In the genomic region with DNA sequence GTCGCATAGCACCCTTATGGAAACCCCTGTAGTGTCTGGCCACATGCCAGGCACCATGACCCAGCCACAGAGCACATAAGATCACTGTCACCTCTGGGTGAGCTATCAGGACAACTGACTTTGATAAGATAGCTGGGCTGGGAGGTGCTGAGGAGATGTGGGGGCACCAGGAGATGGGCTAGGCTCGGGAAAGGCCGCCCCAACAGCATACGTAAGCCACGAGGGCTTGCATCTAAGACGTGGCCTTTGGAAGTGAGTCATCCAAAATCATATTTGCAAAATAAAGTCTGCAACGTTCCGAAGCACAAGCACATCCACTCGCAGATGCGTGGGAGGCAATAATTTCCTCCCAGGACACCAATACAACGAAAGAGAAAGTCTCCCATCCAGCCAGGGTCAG, we compare ENCODE assay signal across 17 mouse cellular contexts. TPM values are rescaled to one million over a fixed set of nuclear protein-coding genes. Genes with fewer than 3 reads are reported as not detected.
DNase-seq lines count a peak whose midpoint lies in the region; ATAC-seq and TF ChIP-seq lines count a peak whose summit lies in the region.
"Had no signal": no experiment of that assay in that cellular context is flagged by ENCODE, and none has a peak within 500 bp of the region (broad histone marks: within the 10 kb centered on the region; RNA-seq: fewer than 3 reads in every experiment).

No protein-coding gene starts in this region.

- no peaks in the 10 kb centered on the region for H3K27me3 ChIP-seq in heart, embryonic 10.5 days (ENCODE audit: insufficient read depth, poor library complexity, severe bottlenecking)
- H3K27me3 ChIP-seq in CH12.LX (replicated peaks) = no peaks in the 10 kb centered on the region
- no peaks in the 10 kb centered on the region for H3K27me3 ChIP-seq in heart, embryonic 15.5 days
- H3K27me3 ChIP-seq: embryonic facial prominence, embryonic 13.5 days; midbrain, embryonic 13.5 days; neural tube, embryonic 13.5 days had no signal

- intact Hi-C loops in heart, postnatal 25 days (cut with DNase I) = no loop called here

- peaks cover 3% of the 10 kb centered on the region for H3K36me3 ChIP-seq in heart, embryonic 10.5 days
- H3K36me3 ChIP-seq in CH12.LX (replicated peaks in 1 of 2; ENCODE audit: control insufficient read depth in 1 of 2, insufficient read depth in 1 of 2, low read length in 1 of 2) = peaks cover 37 to 96% of the 10 kb centered on the region in 2 experiments
- no peaks in the 10 kb centered on the region for H3K36me3 ChIP-seq in heart, embryonic 15.5 days
- H3K36me3 ChIP-seq: lung, embryonic 15.5 days had no signal

- no peak overlapping the region for H3K4me2 ChIP-seq in CH12.LX (ENCODE audit: insufficient read depth, low read depth, poor library complexity, severe bottlenecking)
- no peak overlapping the region for H3K4me2 ChIP-seq in heart, embryonic 15.5 days
- H3K4me2 ChIP-seq: embryonic facial prominence, embryonic 13.5 days; lung, embryonic 15.5 days; midbrain, embryonic 13.5 days; neural tube, embryonic 13.5 days had no signal

- no peak overlapping the region for H3K9ac ChIP-seq in CH12.LX (ENCODE audit: insufficient read depth, low read depth)
- H3K9ac ChIP-seq in heart, embryonic 15.5 days = no peak overlapping the region
- H3K9ac ChIP-seq: embryonic facial prominence, embryonic 13.5 days; forebrain, postnatal 0 days; lung, embryonic 15.5 days; midbrain, embryonic 13.5 days; neural tube, embryonic 13.5 days had no signal

- no peak overlapping the region for H3K4me3 ChIP-seq in heart, embryonic 10.5 days
- H3K4me3 ChIP-seq in CH12.LX (replicated peaks in 1 of 3; ENCODE audit: low read depth in 2 of 3, low read length in 2 of 3, poor library complexity in 1 of 3) = no peak overlapping the region
- no peak overlapping the region for H3K4me3 ChIP-seq in heart, embryonic 15.5 days
- H3K4me3 ChIP-seq: embryonic facial prominence, embryonic 13.5 days; limb, embryonic 10.5 days; lung, embryonic 15.5 days; midbrain, embryonic 13.5 days; neural tube, embryonic 13.5 days had no signal

- peak overlapping the region; percentile 80 for H3K27ac ChIP-seq in heart, embryonic 10.5 days
- peak overlapping the region; percentile 65; the same call in 1 of the 2 replicates for H3K27ac ChIP-seq in CH12.LX (ENCODE audit: insufficient read depth, low read depth)
- H3K27ac ChIP-seq in heart, embryonic 15.5 days = peak overlapping the region; percentile 10
- H3K27ac ChIP-seq: embryonic facial prominence, embryonic 13.5 days; lung, embryonic 15.5 days; midbrain, embryonic 13.5 days; neural tube, embryonic 13.5 days had no signal

- no peak for ATAC-seq in heart, embryonic 15.5 days (replicated peaks; ENCODE audit: insufficient number of reproducible peaks, insufficient read depth, low FRiP score, low read depth)
- ATAC-seq: forebrain, postnatal 0 days; midbrain, embryonic 13.5 days had no signal

- DNase-seq in heart, embryonic 10.5 days (ENCODE audit: low spot score) = no peak
- no peak for DNase-seq in heart, postnatal 25 days (ENCODE audit: low spot score)
- DNase-seq in 3T3-L1 (ENCODE audit: low read depth, low spot score) (peak; percentile 75), CH12.LX (ENCODE audit: extremely low read depth) (no peak)
- no peak for DNase-seq in frontal cortex, postnatal 10 days (ENCODE audit: low spot score in 2 of 2)
- no peak for DNase-seq in yolk sac, embryonic 10.5 days (ENCODE audit: low spot score)
- DNase-seq: cerebellum, adult 9-10 months; forebrain, postnatal 0 days; kidney, adult 18-20 months; right cerebral cortex, postnatal 25 days; thymus, adult 18-20 months had no signal

- no peaks in the 10 kb centered on the region for H3K9me3 ChIP-seq in heart, embryonic 10.5 days
- peaks cover 6% of the 10 kb centered on the region for H3K9me3 ChIP-seq in CH12.LX (replicated peaks; ENCODE audit: low read length)
- no peaks in the 10 kb centered on the region for H3K9me3 ChIP-seq in heart, embryonic 15.5 days (replicated peaks)
- H3K9me3 ChIP-seq: embryonic facial prominence, embryonic 13.5 days; limb, embryonic 10.5 days; lung, embryonic 15.5 days; midbrain, embryonic 13.5 days; neural tube, embryonic 13.5 days had no signal

- TF ChIP-seq POLR2A in CH12.LX (IDR thresholded peaks at IDR 0.05; ENCODE audit: low read depth, low read length) = no peak

- TF ChIP-seq RAD21 in CH12.LX (IDR thresholded peaks at IDR 0.05; ENCODE audit: low read depth, low read length) = no peak

- peaks cover 44% of the 10 kb centered on the region for H3K79me2 ChIP-seq in CH12.LX (replicated peaks; ENCODE audit: control insufficient read depth, extremely low read depth, insufficient read depth, poor library complexity, severe bottlenecking)

- in situ Hi-C loops in CH12.LX (cut with MboI; ENCODE audit: low pct_ligation_motif_present, low pct_unique_long_range_greater_than_20kb, low sequenced_read_pairs) = no loop called here

- peaks cover 87% of the 10 kb centered on the region for H3K4me1 ChIP-seq in heart, embryonic 10.5 days
- H3K4me1 ChIP-seq in CH12.LX (ENCODE audit: control insufficient read depth in 1 of 2, insufficient read depth in 2 of 2) = peaks cover 58 to 98% of the 10 kb centered on the region in 2 experiments
- H3K4me1 ChIP-seq in heart, embryonic 15.5 days (replicated peaks) = peaks cover 68% of the 10 kb centered on the region

- dilution Hi-C loops in CH12.LX (cut with MboI; ENCODE audit: extremely low pct_ligation_motif_present, extremely low pct_unique_long_range_greater_than_20kb, low sequenced_read_pairs) = no loop called here

- no peak for TF ChIP-seq EP300 in CH12.LX (IDR thresholded peaks at IDR 0.05; ENCODE audit: low read length)

- WGBS in heart, embryonic 10.5 days = 59% methylated on average over 11 of the region's 11 CpGs
- 45% methylated on average over 11 of the region's 11 CpGs for WGBS in heart, embryonic 15.5 days

- no peak for TF ChIP-seq CTCF in CH12.LX (conservative IDR thresholded peaks at IDR 0.05 in 1 of 2, IDR thresholded peaks at IDR 0.05 in 1 of 2; ENCODE audit: low read depth in 2 of 2, low read length in 2 of 2)

TF ChIP-seq in CH12.LX, 34 proteins besides CTCF, POLR2A, EP300 and RAD21:
- TF ChIP-seq ZC3H11A (IDR thresholded peaks at IDR 0.05; ENCODE audit: low read depth, low read length) (no peak), SIN3A (IDR thresholded peaks at IDR 0.05; ENCODE audit: low read length) (no peak), ZKSCAN1 (IDR thresholded peaks at IDR 0.05; ENCODE audit: borderline replicate concordance, low read depth, low read length) (no peak), POLR2AphosphoS2 (IDR thresholded peaks at IDR 0.05; ENCODE audit: low read depth, low read length) (no peak), MAX (IDR thresholded peaks at IDR 0.05; ENCODE audit: low read length) (no peak), ZNF384 (IDR thresholded peaks at IDR 0.05; ENCODE audit: low read depth, low read length) (no peak), USF2 (conservative IDR thresholded peaks at IDR 0.05; ENCODE audit: low read depth, low read length) (no peak), NELFE (IDR thresholded peaks at IDR 0.05; ENCODE audit: low read depth, low read length) (no peak), BHLHE40 (IDR thresholded peaks at IDR 0.05; ENCODE audit: low read depth, low read length) (no peak), MAZ (IDR thresholded peaks at IDR 0.05; ENCODE audit: low read depth, low read length) (no peak), GABPA (IDR thresholded peaks at IDR 0.05; ENCODE audit: insufficient replicate concordance, low read depth, low read length) (no peak), MYC (IDR thresholded peaks at IDR 0.05; ENCODE audit: low read depth, low read length) (no peak), PAX5 (IDR thresholded peaks at IDR 0.05; ENCODE audit: low read length) (no peak), ETS1 (conservative IDR thresholded peaks at IDR 0.05; ENCODE audit: low read depth, low read length) (no peak), UBTF (IDR thresholded peaks at IDR 0.05; ENCODE audit: low read depth, low read length) (no peak), USF1 (IDR thresholded peaks at IDR 0.05; ENCODE audit: low read depth, low read length) (no peak), RCOR1 (conservative IDR thresholded peaks at IDR 0.05; ENCODE audit: low read depth, low read length) (no peak)

RNA-seq across cellular contexts. Expression of a gene that starts 35.0 kb away (rescaled TPM):
- polyA plus RNA-seq in heart, embryonic 10.5 days (2016; fragmentation: Nextera tagmentation; extraction: Ambion mirVana) = 26.5 and 30.1 TPM in 2 replicates
- total RNA-seq in heart, postnatal 25 days (2021) = 10 to 100 TPM; 41.0 to 58.1 TPM
- total RNA-seq in CH12.LX (2012; rRNA removed) (50.2 and 64.6 TPM in 2 replicates), CH12.LX (2014; rRNA removed) (53.0 and 57.4 TPM in 2 replicates)
- 158 and 164 TPM in 2 replicates for polyA plus RNA-seq in CH12.LX (2012; ENCODE audit: insufficient read length, low read depth)
- polyA plus RNA-seq in heart, embryonic 15.5 days (2015; fragmentation: Nextera tagmentation; extraction: Ambion mirVana) = 21.4 and 28.4 TPM in 2 replicates

Comparison
In these comparisons a context has a peak if more than half of its experiments do, and no peak if none do; other contexts are left out.
1. H3K27ac ChIP-seq: peak in every context shown above with its lines; median percentile 80 in heart, embryonic 10.5 days; 65 in CH12.LX; 10 in heart, embryonic 15.5 days.